Comparison of ENCODE assay signal across 8 mouse cellular contexts in the genomic region with DNA sequence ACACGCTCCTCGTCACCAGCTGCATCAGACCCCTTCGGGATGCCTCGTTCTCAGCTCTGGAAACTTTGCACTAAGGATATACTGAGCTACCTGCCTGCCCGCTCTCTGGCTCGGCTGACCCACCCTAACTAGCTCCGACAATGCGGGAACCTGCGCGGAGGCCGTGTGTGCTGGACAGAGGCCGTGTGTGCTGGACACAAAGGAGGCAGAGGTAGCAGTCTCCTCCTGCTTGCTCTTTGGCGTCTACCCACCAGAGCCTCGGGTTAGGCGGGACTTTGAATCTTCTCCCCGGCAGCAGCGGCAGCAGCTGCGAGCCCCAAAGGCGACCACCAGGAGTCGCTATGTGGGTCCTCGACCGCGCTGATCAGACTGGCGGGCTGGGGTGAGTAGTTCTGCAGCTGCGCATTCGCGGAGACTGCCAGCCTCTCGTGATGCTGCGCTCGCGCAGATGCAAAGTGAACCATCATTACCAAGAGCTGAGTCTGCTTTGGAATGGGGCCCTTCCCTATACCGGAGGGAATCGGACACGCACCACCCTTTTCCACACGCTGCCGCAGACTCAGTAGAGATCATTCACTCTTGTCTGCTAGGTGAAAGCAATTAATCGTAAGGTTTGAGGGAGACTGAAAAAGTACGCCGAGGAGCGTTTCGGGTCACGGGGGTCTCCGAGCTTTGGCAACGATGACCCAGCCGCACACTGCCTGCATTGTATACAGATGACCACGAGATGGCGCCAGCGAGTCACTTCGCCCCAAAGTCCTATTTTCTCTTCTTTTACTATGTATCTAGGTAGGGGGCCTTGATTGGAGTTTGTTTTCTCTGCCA. TPM values are rescaled to one million over a fixed set of nuclear protein-coding genes. Genes with fewer than 3 reads are reported as not detected.
DNase-seq lines count a peak whose midpoint lies in the region; ATAC-seq lines count a peak whose summit lies in the region.

No protein-coding gene starts in this region.

- no peaks in the 10 kb centered on the region for H3K36me3 ChIP-seq in intestine, embryonic 16.5 days (ENCODE audit: control insufficient read depth, insufficient read depth, low read length)
- H3K36me3 ChIP-seq in midbrain, embryonic 10.5 days = no peaks in the 10 kb centered on the region

- intact Hi-C loops in left cerebral cortex, postnatal 36 days (cut with DNase I) = loop anchor here (5.0 kb wide), 2 partner anchors 224 to 319 kb away; a partner anchor contains a TSS

- peak overlapping the region; percentile 82 for H3K27ac ChIP-seq in intestine, embryonic 16.5 days (ENCODE audit: low read length)
- H3K27ac ChIP-seq in midbrain, embryonic 10.5 days (replicated peaks) = peak overlapping the region; percentile 90

- H3K9ac ChIP-seq in intestine, embryonic 16.5 days (ENCODE audit: low read depth, low read length) = peak overlapping the region; percentile 76

- DNase-seq in adrenal gland, postnatal 10 days = peak; percentile 94
- peak; percentile 97 for DNase-seq in embryo, embryonic 9.5 days (ENCODE audit: extremely low spot score)
- peak; percentile 87 to 95 for DNase-seq in gastrocnemius, postnatal 4 days (ENCODE audit: low spot score in 2 of 2)
- peak; percentile 93 for DNase-seq in left cerebral cortex, postnatal 36 days (ENCODE audit: low spot score in 2 of 2)
- DNase-seq in midbrain, embryonic 10.5 days (ENCODE audit: low spot score) = peak; percentile 95
- peak; percentile 92 for DNase-seq in right cerebral cortex, postnatal 4 days
- peak; percentile 91 for DNase-seq in yolk sac, embryonic 10.5 days (ENCODE audit: low spot score)

- WGBS in intestine, embryonic 16.5 days = under 1% methylated on average over 49 of the region's 49 CpGs
- under 1% methylated on average over 49 of the region's 49 CpGs for WGBS in midbrain, embryonic 10.5 days

- no peaks in the 10 kb centered on the region for H3K27me3 ChIP-seq in intestine, embryonic 16.5 days (replicated peaks; ENCODE audit: control insufficient read depth, insufficient read depth, low read length)
- peaks cover 38% of the 10 kb centered on the region for H3K27me3 ChIP-seq in midbrain, embryonic 10.5 days (ENCODE audit: low read depth, poor library complexity, severe bottlenecking)

- H3K4me2 ChIP-seq in intestine, embryonic 16.5 days (ENCODE audit: low read depth, low read length) = peak overlapping the region; percentile 91

- ATAC-seq in intestine, embryonic 16.5 days = peak; percentile 95

- no peaks in the 10 kb centered on the region for H3K9me3 ChIP-seq in intestine, embryonic 16.5 days (ENCODE audit: control insufficient read depth, low read length)
- H3K9me3 ChIP-seq in midbrain, embryonic 10.5 days (replicated peaks) = no peaks in the 10 kb centered on the region

- no peaks in the 10 kb centered on the region; the same call in 1 of the 2 replicates for H3K4me1 ChIP-seq in intestine, embryonic 16.5 days (ENCODE audit: control insufficient read depth, insufficient read depth, low read length)
- peaks cover 16% of the 10 kb centered on the region for H3K4me1 ChIP-seq in midbrain, embryonic 10.5 days

- H3K4me3 ChIP-seq in intestine, embryonic 16.5 days (ENCODE audit: low read length) = peak overlapping the region; percentile 60
- peak overlapping the region; percentile 60 for H3K4me3 ChIP-seq in midbrain, embryonic 10.5 days

RNA-seq across cellular contexts. Expression of a gene that starts 8.5 kb away (rescaled TPM):
- total RNA-seq in adrenal gland, postnatal 10 days (2021) = 100 to 1,000 TPM; 491 to 635 TPM
- total RNA-seq in gastrocnemius, postnatal 4 days (2021) = 100 to 1,000 TPM; 676 to 744 TPM
- 5.3 and 6.2 TPM in 2 replicates for polyA plus RNA-seq in intestine, embryonic 16.5 days (2015; fragmentation: Nextera tagmentation; extraction: Ambion mirVana)
- 100 to 1,000 TPM; 148 to 154 TPM for total RNA-seq in left cerebral cortex, postnatal 36 days (2021)
- polyA plus RNA-seq in midbrain, embryonic 10.5 days (2016; fragmentation: Nextera tagmentation; extraction: Ambion mirVana) = 9.5 and 10.3 TPM in 2 replicates

RNA-seq across cellular contexts. Expression of a gene that starts 9.6 kb away (rescaled TPM):
- 100 to 1,000 TPM; 500 to 681 TPM for total RNA-seq in adrenal gland, postnatal 10 days (2021)
- total RNA-seq in gastrocnemius, postnatal 4 days (2021) = 100 to 1,000 TPM; 677 to 879 TPM
- 21.2 and 30.8 TPM in 2 replicates for polyA plus RNA-seq in intestine, embryonic 16.5 days (2015; fragmentation: Nextera tagmentation; extraction: Ambion mirVana)
- 10 to 100 TPM; 60.7 to 62.3 TPM for total RNA-seq in left cerebral cortex, postnatal 36 days (2021)
- polyA plus RNA-seq in midbrain, embryonic 10.5 days (2016; fragmentation: Nextera tagmentation; extraction: Ambion mirVana) = 49.5 and 57.2 TPM in 2 replicates

RNA-seq across cellular contexts. Expression of a gene that starts 14.9 kb away (rescaled TPM):
- total RNA-seq in adrenal gland, postnatal 10 days (2021) = 10 to 100 TPM; 71.1 to 77.9 TPM
- total RNA-seq in gastrocnemius, postnatal 4 days (2021) = 10 to 100 TPM; 74.6 to 96.7 TPM
- polyA plus RNA-seq in intestine, embryonic 16.5 days (2015; fragmentation: Nextera tagmentation; extraction: Ambion mirVana) = 5.3 and 5.8 TPM in 2 replicates
- total RNA-seq in left cerebral cortex, postnatal 36 days (2021) = 10 to 100 TPM; 27.9 to 34.6 TPM
- polyA plus RNA-seq in midbrain, embryonic 10.5 days (2016; fragmentation: Nextera tagmentation; extraction: Ambion mirVana) = 12.2 and 12.6 TPM in 2 replicates

RNA-seq across cellular contexts. Expression of a gene that starts 15.8 kb away (rescaled TPM):
- total RNA-seq in adrenal gland, postnatal 10 days (2021) = under 1 TPM; 0.84 to 0.88 TPM
- 1 to 10 TPM; 1.6 to 1.7 TPM for total RNA-seq in gastrocnemius, postnatal 4 days (2021)
- polyA plus RNA-seq in intestine, embryonic 16.5 days (2015; fragmentation: Nextera tagmentation; extraction: Ambion mirVana) = 3.6 and 3.7 TPM in 2 replicates
- 1 to 10 TPM; 2.1 to 2.2 TPM for total RNA-seq in left cerebral cortex, postnatal 36 days (2021)
- polyA plus RNA-seq in midbrain, embryonic 10.5 days (2016; fragmentation: Nextera tagmentation; extraction: Ambion mirVana) = 1.8 and 2.1 TPM in 2 replicates

RNA-seq across cellular contexts. Expression of a gene that starts 31.5 kb away (rescaled TPM):
- under 1 TPM in 1 of 2 experiments, not detected in 1; 0.39 TPM for total RNA-seq in adrenal gland, postnatal 10 days (2021)
- under 1 TPM in 1 of 2 experiments, not detected in 1; 0.44 TPM for total RNA-seq in gastrocnemius, postnatal 4 days (2021)
- polyA plus RNA-seq in intestine, embryonic 16.5 days (2015; fragmentation: Nextera tagmentation; extraction: Ambion mirVana) = 1.3 and 1.8 TPM in 2 replicates
- not detected for total RNA-seq in left cerebral cortex, postnatal 36 days (2021)
- polyA plus RNA-seq in midbrain, embryonic 10.5 days (2016; fragmentation: Nextera tagmentation; extraction: Ambion mirVana) = 0.70 and 0.86 TPM in 2 replicates

Comparison
In these comparisons a context has a peak if more than half of its experiments do, and no peak if none do; other contexts are left out.
1. Peak in every context shown above with its lines: DNase-seq, ATAC-seq, H3K4me3 ChIP-seq and H3K27ac ChIP-seq.
2. RNA of a gene that starts 9.6 kb away (total RNA-seq): 677 to 879 TPM in gastrocnemius, postnatal 4 days and 500 to 681 TPM in adrenal gland, postnatal 10 days; 60.7 to 62.3 TPM in left cerebral cortex, postnatal 36 days; every median in the first group is over 4 times any median in the second.